Mouse (Mus musculus): ENCODE data around the gene Prrxl1. TPM values are rescaled to one million over a fixed set of nuclear protein-coding genes. Genes with fewer than 3 reads are reported as not detected.
A peak's percentile ranks its signal among the peaks of the same experiment; 100 is the strongest.

Gene Prrxl1
- total RNA-seq, 4 experiments from 2014 or later, result not detected

DNA sequence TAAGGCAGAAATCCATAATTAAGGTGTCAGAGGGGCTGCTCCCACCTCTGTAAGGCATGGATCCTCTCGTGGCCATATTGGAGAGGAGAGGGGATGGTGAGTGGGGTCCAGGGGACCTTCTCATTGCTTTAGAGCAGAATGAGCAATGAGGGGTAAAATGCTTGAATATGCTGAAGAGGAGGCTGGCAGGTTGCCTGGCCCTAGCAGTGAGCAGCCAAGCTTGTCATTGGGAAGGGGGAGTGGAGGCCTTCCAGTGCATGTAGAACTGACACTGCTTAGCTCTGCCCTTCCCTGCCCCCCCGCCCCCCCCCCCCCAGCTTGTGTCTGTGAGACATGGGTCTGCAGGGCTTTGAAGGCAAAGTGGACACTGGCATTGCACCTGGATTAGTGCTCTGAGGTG is 28.1 kb downstream of the Prrxl1 start:
- DNase-seq (ENCODE audit: low spot score), result no peak

- DNase-seq (ENCODE audit: low spot score), result no peak
Observed at GRCm38 (mm10) chr14:32628584-32628983, 29.4 kb downstream of the Prrxl1 start.

DNA sequence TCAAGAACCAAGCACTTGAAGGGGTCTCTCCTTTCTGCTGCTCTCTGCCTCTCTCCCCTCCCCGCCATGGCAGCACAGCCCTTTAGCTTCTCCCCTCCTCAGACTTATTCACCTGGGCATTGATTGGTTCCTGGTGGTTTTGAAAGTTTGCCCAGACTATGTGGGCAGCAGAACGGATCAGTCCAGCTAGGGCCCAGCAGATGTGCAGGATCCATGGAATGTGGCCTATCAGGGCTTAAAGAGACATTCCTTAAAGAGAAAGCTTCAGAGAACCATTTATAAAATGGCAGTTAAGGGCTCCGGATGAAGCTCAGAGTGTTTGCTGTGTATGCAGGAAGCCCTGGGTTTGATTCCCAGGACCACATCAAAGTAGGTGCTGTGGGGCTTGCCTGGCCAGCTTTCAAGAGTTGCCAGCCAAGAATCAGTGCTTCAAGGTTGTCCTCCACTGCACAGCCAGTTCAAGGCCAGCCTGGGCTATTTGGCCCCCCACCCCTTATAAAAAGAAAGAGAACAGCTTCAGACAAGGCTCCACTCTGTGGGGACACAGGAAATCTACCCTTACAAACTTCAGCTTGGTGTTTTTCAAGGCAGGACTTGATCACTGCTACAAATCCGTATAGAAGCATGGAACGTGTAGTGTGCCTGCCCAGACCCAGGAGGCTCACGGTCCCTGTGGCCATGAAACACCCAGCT is 33.8 kb downstream of the Prrxl1 start:
- no peak for DNase-seq (ENCODE audit: low spot score)

- DNase-seq (ENCODE audit: low spot score), result no peak
Observed at GRCm38 (mm10) chr14:32634015-32634682, 34.9 kb downstream of the Prrxl1 start.

GRCm38 (mm10) chr14:32638485-32638884 is 39.3 kb downstream of the Prrxl1 start:
- DNase-seq (ENCODE audit: low spot score), result no peak

DNA sequence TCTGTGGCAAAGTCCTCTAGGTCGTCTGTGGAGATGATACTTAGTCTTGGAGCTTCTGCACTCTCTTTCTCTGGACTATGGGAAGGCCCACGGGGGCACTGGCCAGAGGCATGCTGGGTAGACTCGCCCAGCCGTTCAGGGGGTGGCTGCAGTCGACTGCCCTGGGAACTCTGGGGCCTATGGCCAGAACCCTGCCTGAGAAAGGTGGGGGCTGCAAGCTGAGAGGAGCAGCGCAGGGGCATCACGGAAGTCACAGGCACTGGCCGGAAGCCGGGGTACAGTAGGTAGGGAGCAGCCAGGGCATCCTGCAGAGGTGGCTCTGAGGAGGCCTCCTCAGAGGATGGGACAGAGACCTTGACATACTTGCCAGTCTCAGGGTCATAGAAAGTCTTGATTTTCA is 60.6 kb downstream of the Prrxl1 start:
- no peak for DNase-seq (ENCODE audit: low spot score)

DNA sequence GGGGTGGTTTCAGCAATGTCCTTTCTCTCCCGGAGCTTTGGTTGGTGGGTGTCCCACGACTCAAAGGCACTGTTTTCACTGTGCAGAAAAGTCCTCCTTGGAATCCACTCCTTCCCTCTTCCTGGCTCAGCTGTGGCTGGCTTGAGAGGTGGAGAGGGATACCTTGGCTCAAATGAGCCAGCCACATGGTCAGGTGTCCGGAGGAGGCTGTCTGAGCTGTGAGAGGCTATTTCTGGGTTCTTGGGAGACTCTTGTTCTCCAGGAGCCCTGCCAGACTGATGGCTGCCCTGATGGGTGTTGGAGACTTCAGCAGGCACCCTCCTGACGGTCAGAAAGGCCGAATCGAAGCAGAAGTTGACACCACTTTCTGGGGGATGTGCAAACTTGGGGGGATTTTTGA is 63.9 kb downstream of the Prrxl1 start:
- DNase-seq (ENCODE audit: low spot score), result no peak

DNA sequence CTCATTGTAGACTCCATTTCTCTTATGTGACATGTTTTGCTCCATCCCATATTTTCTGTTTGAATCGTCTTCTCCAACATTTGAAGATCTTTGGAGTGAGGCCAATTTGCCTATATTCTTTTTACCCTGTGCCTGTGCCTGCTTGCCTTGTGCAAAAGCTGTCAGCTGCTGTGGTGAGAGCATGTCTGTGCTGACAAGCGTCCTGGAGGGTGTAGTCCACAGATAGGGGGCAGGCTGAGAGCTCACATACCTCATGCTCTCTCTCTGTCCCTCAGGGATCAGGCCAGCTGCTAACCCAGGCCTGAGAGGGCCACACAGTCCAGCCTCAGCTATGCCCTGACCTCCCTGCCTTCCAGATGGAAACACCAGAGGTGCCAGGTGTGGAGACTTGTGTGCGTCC is 74.0 kb downstream of the Prrxl1 start:
- DNase-seq (ENCODE audit: low spot score), result no peak

DNA sequence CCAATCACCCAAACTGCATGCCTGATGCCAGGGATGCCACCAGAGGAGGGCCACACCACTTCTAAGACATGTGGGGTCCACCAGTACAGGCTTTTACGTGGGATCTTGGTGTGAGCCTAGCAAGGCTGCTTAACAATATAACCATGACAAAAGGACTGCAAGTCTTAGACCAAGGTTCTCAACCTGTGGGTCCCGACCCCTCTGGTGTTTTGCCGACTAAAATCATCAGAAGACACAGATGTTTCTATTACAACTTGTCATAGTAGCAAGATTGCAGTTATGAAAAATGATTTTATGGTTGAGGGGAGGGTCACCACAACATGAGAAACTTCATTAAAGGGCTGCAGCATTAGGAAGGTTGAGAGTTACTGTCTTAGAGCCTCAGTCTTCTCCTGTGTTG is 79.4 kb downstream of the Prrxl1 start:
- DNase-seq (ENCODE audit: low spot score), result no peak

DNA sequence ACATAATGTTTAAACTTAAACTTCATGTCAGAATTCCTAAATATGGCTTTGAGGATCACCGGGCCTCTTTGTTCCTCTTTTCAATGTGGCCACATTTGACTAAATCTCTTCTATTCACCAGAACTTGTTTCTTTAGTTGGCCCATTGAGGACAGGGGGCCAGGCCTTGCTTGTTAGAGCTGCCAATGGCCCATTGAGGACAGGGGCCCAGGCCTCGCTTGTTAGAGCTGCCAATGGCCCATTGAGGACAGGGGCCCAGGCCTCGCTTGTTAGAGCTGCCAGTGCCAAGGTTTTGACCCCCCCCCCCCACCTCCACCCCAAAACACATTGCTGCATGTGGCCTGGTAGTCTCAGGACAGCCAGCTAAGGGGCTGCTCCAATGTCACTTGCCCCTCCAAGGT is 82.4 kb downstream of the Prrxl1 start:
- no peak for DNase-seq (ENCODE audit: low spot score)

DNA sequence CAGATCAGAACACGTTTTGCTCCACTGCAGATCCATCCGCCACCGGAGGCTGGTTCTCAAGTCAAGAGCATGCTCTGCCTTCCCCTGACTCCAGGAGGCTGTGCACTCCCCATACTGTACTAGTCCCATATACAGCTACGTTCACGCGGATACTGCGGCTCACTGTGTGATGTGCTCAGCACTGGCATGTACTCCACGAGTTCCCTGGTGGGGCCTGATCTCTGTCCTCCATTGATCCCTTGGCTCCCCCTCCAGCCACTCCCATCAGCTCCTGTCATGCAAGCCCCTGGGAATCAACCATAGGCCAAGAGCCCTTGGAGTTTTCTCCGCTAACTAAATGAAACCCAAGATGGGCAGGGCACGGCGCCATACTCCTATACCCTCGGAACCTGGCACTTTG is 83.3 kb downstream of the Prrxl1 start:
- DNase-seq (ENCODE audit: low spot score), result no peak

DNA sequence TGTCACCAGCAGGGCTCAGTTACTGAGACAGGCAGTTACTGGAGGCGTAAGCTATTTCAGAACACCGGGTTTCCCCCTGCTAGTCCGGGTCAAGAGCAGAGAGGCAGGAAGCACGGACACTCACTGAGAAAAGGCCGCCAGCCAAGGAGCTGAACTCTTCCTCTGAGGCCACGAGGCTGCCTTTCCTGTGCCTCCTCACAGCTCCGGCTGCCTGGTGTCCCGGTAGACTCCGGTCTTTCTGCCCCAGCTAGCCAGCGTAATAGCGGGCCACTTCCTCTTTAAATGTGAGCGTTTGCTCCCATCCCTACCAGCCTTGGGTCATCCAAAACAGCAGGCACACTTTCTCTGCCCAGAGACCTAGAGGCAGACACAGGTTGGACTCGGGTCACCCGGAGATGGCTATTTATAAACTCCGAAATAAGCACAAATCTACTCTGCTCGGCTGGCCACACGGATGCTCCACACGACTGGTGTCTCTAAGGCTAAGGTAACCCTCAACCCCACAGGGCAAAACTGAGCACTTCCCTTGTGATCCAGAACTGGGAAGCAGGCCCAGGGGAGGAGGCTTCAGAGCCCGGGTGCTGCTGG is 84.1 kb downstream of the Prrxl1 start:
- peak; percentile 52 for DNase-seq (ENCODE audit: low spot score)

- DNase-seq (ENCODE audit: low spot score), result no peak
Observed at GRCm38 (mm10) chr14:32683982-32684734, 85.0 kb downstream of the Prrxl1 start.

GRCm38 (mm10) chr14:32684735-32685105 is 85.5 kb downstream of the Prrxl1 start:
- no peak for DNase-seq (ENCODE audit: low spot score)

- DNase-seq (ENCODE audit: low spot score), result peak; percentile 47
Observed at GRCm38 (mm10) chr14:32685124-32685826, 86.1 kb downstream of the Prrxl1 start, which contains the start of gene 3425401B19Rik. Gene 3425401B19Rik (minus strand): TSS chr14:32685293.

DNA sequence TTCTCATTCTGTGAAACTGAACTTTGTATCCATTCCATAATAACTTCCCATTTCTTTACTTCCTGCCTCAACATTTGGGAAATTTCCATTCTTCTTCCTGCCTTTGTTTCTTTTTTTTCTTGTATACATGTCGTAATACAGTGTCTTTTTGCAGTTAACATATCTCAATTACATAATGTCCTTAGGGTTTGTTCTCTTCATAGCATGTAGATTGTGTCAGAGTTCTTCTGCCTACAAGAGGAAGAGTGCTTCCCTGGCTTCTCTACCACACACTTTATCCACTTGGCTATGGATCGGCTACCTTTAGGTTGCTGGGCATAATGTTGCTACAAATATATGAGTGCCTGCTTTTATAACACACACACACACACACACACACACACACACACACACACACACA is 96.7 kb downstream of the Prrxl1 start:
- no peak for DNase-seq (ENCODE audit: low spot score)

DNA sequence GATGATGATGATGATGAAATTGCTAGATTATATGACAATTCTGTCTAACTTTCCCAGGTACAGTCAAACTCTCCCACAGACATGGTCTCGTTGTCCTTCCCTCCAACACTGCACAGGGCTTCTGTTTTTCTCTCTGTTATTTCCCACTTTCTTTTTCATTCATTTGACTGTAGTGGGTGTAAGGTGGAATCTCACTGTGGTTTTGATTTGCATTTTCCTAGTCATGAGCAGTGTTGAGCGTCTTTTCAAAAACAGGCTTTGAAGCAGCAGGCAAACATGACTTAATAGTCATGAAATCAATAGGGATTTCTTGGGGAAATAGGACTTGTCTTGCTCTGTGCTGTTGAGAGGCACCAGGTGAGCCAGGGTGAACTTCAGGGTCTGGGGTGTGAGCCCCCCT is 97.1 kb downstream of the Prrxl1 start:
- no peak for DNase-seq (ENCODE audit: low spot score)

- DNase-seq (ENCODE audit: low spot score), result no peak
Observed at GRCm38 (mm10) chr14:32697774-32698173, 98.6 kb downstream of the Prrxl1 start.

DNA sequence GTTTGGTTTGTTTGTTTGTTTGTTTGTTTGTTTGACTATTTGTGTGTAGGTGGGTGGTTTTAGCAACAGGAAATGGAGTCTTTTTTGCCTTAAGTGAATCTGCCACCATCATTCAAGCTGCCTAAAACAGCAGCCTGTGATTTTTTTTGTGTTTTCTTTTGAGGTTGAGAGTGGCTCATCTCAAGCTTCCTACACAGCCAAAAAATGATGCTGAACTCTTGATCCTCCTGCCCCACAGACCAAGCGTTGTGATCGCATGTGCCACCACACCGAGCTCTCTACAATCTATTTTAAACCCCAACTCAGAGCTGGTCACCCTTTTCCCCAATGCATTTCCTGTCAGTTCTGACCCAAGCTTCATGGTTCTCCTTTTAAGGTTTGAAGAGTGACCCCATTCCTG is 99.3 kb downstream of the Prrxl1 start:
- DNase-seq (ENCODE audit: low spot score), result no peak

All from heart, adult 8-10 months (tissue).